Mouse (Mus musculus) liver, adult 2 months (tissue): ENCODE data around the gene Celf2. TPM values are rescaled to one million over a fixed set of nuclear protein-coding genes. Genes with fewer than 3 reads are reported as not detected.
A peak's percentile ranks its signal among the peaks of the same experiment; 100 is the strongest.

Source experiments
- DNase-seq: peaks from one replicate; pipeline ENCODE4 v3.0.0-alpha.2; 2011; ENCODE audit warnings: low read depth, low spot score; ENCODE audit errors: extremely low read depth
- H3K27ac ChIP-seq: fragments of 200-500 bp; replicated peaks from 2 replicates; pipeline ENCODE4 v1.5.1; 2012; ENCODE audit warnings: low read depth, mild to moderate bottlenecking, control low read depth, inconsistent platforms, low read length; ENCODE audit not compliant: insufficient read depth
- H3K27me3 ChIP-seq: fragments of 200-500 bp; 2 replicates; pipeline ENCODE4 v1.6.1; 2012; ENCODE audit warnings: mild to moderate bottlenecking, moderate library complexity, low read length, inconsistent platforms; ENCODE audit not compliant: control insufficient read depth, insufficient read depth
- H3K36me3 ChIP-seq: fragments of 200-500 bp; 2 replicates; pipeline ENCODE4 v1.6.1; 2012; ENCODE audit warnings: low read length, inconsistent platforms; ENCODE audit not compliant: control insufficient read depth, insufficient read depth
- H3K4me1 ChIP-seq: fragments of 200-500 bp; 2 replicates; pipeline ENCODE4 v1.6.1; 2011; ENCODE audit warnings: low read length; ENCODE audit not compliant: control insufficient read depth, insufficient read depth
- H3K4me3 ChIP-seq: fragments of 200-500 bp; 2 replicates; pipeline ENCODE4 v1.5.1; 2011; ENCODE audit warnings: low read depth, mild to moderate bottlenecking, control low read depth, low read length, moderate library complexity; ENCODE audit not compliant: insufficient read depth
- H3K79me2 ChIP-seq: fragments of 200-500 bp; 2 replicates; pipeline ENCODE4 v1.6.1; 2012; ENCODE audit warnings: inconsistent platforms, mild to moderate bottlenecking, low read length, moderate library complexity; ENCODE audit not compliant: control insufficient read depth, insufficient read depth
- H3K9ac ChIP-seq: fragments of 200-500 bp; 2 replicates; pipeline ENCODE4 v1.6.1; 2012; ENCODE audit warnings: low read depth, mild to moderate bottlenecking, control low read depth, inconsistent platforms, low read length
- CTCF ChIP-seq: fragments of 200-500 bp; IDR thresholded peaks from 2 replicates; pipeline ENCODE4 v1.5.1; 2011; ENCODE audit warnings: low read depth, low read length, control low read depth
- POLR2A ChIP-seq: fragments of 200-500 bp; IDR thresholded peaks from 2 replicates; pipeline ENCODE4 v1.6.1; 2011; ENCODE audit warnings: low read length, control low read depth; ENCODE audit not compliant: insufficient read depth; ENCODE audit errors: extremely low read depth
- WGBS: fragments of 180-500 bp; shearing (Covaris S2); methylation state at CpG from one replicate; pipeline ENCODE4 v1.1.7; 2018; 5-methylcytosine and 5-hydroxymethylcytosine counted together
- polyA plus RNA-seq: library from polyadenylated mRNA; depleted of rRNA; stranded (reverse); fragments of >200 nt; gene quantifications from 2 replicates; pipeline ENCODE4 v1.2.3, GENCODE M21; 2012
- total RNA-seq: library from RNA; depleted of rRNA; stranded (reverse); fragments of >200 nt; gene quantifications from 2 replicates; pipeline ENCODE4 v1.2.3, GENCODE M21; 2014

Gene Celf2
- total and polyA plus RNA-seq, 2 experiments: 2.9 to 4.7 TPM

DNA sequence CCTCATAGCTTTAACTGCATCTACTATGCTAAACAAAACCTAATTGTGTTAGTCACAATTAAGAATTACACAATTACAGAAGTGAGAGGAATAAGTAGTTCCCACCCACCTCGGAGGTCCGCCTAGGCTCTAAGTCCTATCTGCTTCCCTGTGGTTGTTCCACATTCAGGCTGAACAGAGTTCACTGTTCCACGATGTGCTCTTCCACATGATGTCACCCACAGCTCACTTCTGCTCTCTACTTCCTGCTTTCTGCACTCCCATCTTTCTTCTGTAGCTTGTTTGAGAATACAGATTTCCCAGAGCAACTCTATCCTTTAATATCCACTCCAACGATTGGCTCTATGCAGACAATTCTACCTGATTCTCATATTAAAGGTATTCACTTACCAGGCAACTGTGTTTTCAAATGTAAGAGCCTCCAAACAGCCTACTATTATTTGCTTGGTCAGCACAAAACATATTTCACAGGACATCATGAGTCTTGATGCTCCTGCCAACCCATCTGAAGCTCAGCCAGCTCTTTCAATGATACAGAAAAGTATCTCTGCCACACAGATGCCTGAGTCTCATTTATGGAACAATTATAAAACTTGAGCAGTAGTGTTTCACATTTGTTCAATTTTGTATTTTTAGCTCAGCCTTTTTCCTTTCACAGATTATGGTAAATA is 769.2 kb downstream of the Celf2 start:
- Histone ChIP-seq H3K4me3 (no peak overlapping the region), H3K9ac (no peak overlapping the region), H3K79me2 (no peaks in the 10 kb centered on the region), H3K27me3 (no peaks in the 10 kb centered on the region), H3K27ac (no peak overlapping the region), H3K36me3 (no peaks in the 10 kb centered on the region), H3K4me1 (no peaks in the 10 kb centered on the region)
- no peak for TF ChIP-seq CTCF
- no peak for TF ChIP-seq POLR2A
- 66% methylated on average over 4 of the region's 4 CpGs for WGBS
- DNase-seq: peak; percentile 39

DNA sequence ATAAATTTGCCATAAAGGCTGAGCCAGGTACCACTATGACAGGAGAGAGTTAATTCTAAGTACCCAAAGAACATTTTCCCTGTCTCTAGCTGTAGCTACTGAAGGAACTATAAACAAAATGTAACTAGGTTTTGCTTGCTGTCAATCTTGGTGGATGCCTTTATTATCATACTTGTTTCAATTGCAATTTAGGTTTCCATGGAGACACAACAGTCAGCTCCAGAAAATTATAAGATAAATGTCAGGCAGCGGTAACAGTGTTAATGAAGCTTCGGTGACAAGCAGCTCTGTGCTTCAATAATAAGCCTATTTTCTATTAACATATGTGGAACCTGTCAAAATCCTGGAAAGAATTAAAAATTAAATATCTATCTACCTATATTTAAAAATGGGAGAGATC is 777.3 kb downstream of the Celf2 start:
- H3K9ac ChIP-seq: no peak overlapping the region
- no peaks in the 10 kb centered on the region for H3K4me1 ChIP-seq
- no peaks in the 10 kb centered on the region for H3K36me3 ChIP-seq
- no peaks in the 10 kb centered on the region for H3K27me3 ChIP-seq
- WGBS: 94% methylated on average over 2 of the region's 2 CpGs
- H3K27ac ChIP-seq: no peak overlapping the region
- TF ChIP-seq CTCF: no peak
- TF ChIP-seq POLR2A: no peak
- no peak for DNase-seq
- H3K79me2 ChIP-seq: no peaks in the 10 kb centered on the region
- H3K4me3 ChIP-seq: no peak overlapping the region

DNA sequence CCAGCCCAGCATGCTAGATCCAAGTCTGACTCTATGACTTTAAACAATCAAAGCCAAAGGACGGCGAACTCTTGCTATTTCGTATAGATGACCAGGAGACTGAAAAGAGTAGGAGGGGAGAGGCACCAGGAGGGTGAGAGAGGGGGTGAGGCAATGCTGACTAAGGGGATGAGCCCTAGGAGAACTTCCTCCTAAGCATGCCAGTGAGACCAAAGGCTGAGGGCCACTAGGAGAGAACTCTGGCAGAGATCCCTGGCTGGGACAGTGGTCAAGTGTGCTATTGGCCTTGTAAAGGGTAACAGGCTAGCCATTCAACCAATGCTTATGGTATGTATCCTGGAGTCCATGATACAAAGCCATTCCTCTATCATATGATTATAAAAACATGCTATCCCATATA is 778.5 kb downstream of the Celf2 start:
- TF ChIP-seq CTCF (no peak), POLR2A (no peak)
- no peak overlapping the region for H3K4me3 ChIP-seq
- H3K79me2 ChIP-seq: no peaks in the 10 kb centered on the region
- peaks cover 2% of the 10 kb centered on the region for H3K4me1 ChIP-seq
- no peaks in the 10 kb centered on the region for H3K36me3 ChIP-seq
- H3K27me3 ChIP-seq: no peaks in the 10 kb centered on the region
- no peak overlapping the region for H3K9ac ChIP-seq
- peak; percentile 64 for DNase-seq
- H3K27ac ChIP-seq: no peak overlapping the region
- 94% methylated on average over 3 of the region's 3 CpGs for WGBS

DNA sequence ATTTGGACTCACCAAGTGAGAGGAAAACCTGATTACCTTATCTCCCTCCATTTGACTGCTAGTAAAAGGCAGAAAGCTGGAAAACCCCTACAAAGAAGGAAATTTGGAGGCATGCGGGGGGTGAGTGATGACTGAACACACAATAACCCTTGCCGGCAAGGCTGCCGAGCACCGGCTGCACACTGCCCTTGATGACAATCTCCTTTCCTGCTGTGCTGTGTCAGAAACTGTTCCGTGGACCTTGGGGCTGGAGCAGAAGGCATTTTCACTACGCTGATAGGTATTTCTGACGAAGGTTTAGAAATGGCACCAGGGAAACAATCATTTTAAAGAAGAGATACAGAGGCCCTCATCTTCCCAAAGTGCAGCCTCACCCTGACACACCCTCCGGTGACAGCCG is 779.4 kb downstream of the Celf2 start:
- no peaks in the 10 kb centered on the region for H3K27me3 ChIP-seq
- no peak overlapping the region for H3K4me3 ChIP-seq
- H3K27ac ChIP-seq: no peak overlapping the region
- no peaks in the 10 kb centered on the region for H3K36me3 ChIP-seq
- WGBS: 75% methylated on average over 9 of the region's 9 CpGs
- TF ChIP-seq POLR2A: no peak
- no peak for TF ChIP-seq CTCF
- no peaks in the 10 kb centered on the region for H3K79me2 ChIP-seq
- H3K4me1 ChIP-seq: peaks cover 2% of the 10 kb centered on the region
- DNase-seq: no peak
- no peak overlapping the region for H3K9ac ChIP-seq

DNA sequence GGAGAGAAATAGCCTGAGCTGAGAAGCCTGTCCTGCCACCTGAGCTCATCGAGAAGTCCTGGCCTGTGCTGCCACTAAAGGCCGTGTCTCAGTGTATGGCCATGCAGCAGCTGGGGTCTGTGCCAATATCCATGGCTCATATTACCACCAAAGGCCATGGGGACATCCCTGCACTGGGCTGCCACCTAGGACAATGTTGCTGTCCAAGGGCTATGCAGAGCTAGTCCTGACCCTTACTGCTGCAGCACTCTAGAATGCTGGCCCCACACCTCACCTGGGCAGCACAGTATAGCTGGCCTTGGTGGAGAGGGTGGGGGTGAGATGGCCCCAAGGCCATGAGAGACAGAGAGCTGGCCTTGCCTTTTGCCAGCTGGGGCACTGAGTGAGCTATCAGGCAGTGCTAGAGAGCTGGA is 780.5 kb downstream of the Celf2 start:
- Histone ChIP-seq H3K27me3 (no peaks in the 10 kb centered on the region), H3K36me3 (no peaks in the 10 kb centered on the region), H3K4me1 (peaks cover 2% of the 10 kb centered on the region), H3K79me2 (no peaks in the 10 kb centered on the region), H3K4me3 (no peak overlapping the region), H3K27ac (no peak overlapping the region), H3K9ac (no peak overlapping the region)
- no peak for DNase-seq
- 84% methylated on average over 2 of the region's 2 CpGs for WGBS
- TF ChIP-seq POLR2A: no peak

DNA sequence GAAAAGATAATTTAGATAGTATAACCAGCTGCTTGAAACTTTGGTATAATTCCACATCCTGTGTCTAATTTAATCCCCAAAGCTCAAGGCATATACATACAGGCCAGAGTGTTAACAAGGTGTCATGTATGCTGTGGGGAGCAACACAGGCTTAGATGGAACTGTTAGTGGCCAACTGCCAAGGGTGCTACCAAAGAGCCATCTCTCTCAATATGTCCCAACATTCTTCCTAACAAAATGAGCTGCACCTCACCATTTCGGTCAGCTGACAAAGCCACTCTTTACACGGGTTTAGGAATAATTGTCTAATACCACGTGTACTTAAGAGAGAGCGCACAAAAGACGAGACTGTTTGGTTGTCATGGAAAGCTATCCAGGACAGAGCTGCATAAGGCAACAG is 782.0 kb downstream of the Celf2 start:
- WGBS: 98% methylated on average over 5 of the region's 5 CpGs
- Histone ChIP-seq H3K4me1 (peaks cover 2% of the 10 kb centered on the region), H3K4me3 (no peak overlapping the region), H3K27me3 (no peaks in the 10 kb centered on the region), H3K36me3 (no peaks in the 10 kb centered on the region), H3K9ac (no peak overlapping the region), H3K27ac (no peak overlapping the region), H3K79me2 (no peaks in the 10 kb centered on the region)
- TF ChIP-seq POLR2A (no peak), CTCF (no peak)
- no peak for DNase-seq
